Mouse (Mus musculus) heart, embryonic 15.5 days (tissue): Measurements from ENCODE around the gene Ghdc. TPM values are rescaled to one million over a fixed set of nuclear protein-coding genes. Genes with fewer than 3 reads are reported as not detected.

ENCODE experiments used
- ATAC-seq: fragments of 200-750 bp; cut with Nextera tagmentation; replicated peaks from 2 replicates; pipeline ENCODE4 v1.8.0; 2017; ENCODE audit warnings: low read depth, moderate TSS enrichment; ENCODE audit not compliant: insufficient number of reproducible peaks, insufficient read depth, low FRiP score
- H3K27ac ChIP-seq: fragments of 300-500 bp; sonication (generic); 2 replicates; pipeline ENCODE4 v1.5.1; 2015; ENCODE audit warnings: mild to moderate bottlenecking, inconsistent platforms
- H3K27me3 ChIP-seq: fragments of 300-500 bp; sonication (generic); 2 replicates; pipeline ENCODE4 v1.6.1; 2015; ENCODE audit warnings: inconsistent platforms
- H3K36me3 ChIP-seq: fragments of 300-500 bp; sonication (generic); 2 replicates; pipeline ENCODE4 v1.6.1; 2015; ENCODE audit warnings: mild to moderate bottlenecking, inconsistent platforms
- H3K4me1 ChIP-seq: fragments of 300-500 bp; sonication (generic); replicated peaks from 2 replicates; pipeline ENCODE4 v1.6.1; 2015; ENCODE audit warnings: inconsistent platforms
- H3K4me2 ChIP-seq: fragments of 300-500 bp; sonication (generic); 2 replicates; pipeline ENCODE4 v1.6.1; 2015; ENCODE audit warnings: inconsistent platforms, mild to moderate bottlenecking, moderate library complexity
- H3K4me3 ChIP-seq: fragments of 300-500 bp; sonication (generic); 2 replicates; pipeline ENCODE4 v1.5.1; 2015; ENCODE audit warnings: mild to moderate bottlenecking, inconsistent platforms
- H3K9ac ChIP-seq: fragments of 300-500 bp; sonication (generic); 2 replicates; pipeline ENCODE4 v1.6.1; 2015; ENCODE audit warnings: mild to moderate bottlenecking, inconsistent platforms
- H3K9me3 ChIP-seq: fragments of 300-500 bp; sonication (generic); replicated peaks from 2 replicates; pipeline ENCODE4 v1.6.1; 2016; ENCODE audit warnings: inconsistent platforms
- WGBS: fragments of 180-500 bp; shearing (Covaris S2); methylation state at CpG from one replicate; pipeline ENCODE4 v1.1.7; 2015; ENCODE audit warnings: mixed read lengths; 5-methylcytosine and 5-hydroxymethylcytosine counted together
- polyA plus RNA-seq: library from polyadenylated mRNA; unstranded; fragments of >200 nt; fragmentation: Nextera tagmentation; extraction: Ambion mirVana; gene quantifications from 2 replicates; pipeline ENCODE4 v1.2.1, GENCODE M21; 2015

The Ghdc gene
- polyA plus RNA-seq, result 5.5 and 8.1 TPM in 2 replicates

- no peaks in the 10 kb centered on the region for H3K36me3 ChIP-seq
- WGBS, result 15% methylated on average over 17 of the region's 17 CpGs
- H3K4me1 ChIP-seq, result peaks cover 11% of the 10 kb centered on the region
- peak within 1 kb of the TSS; percentile 75 for H3K27ac ChIP-seq
- peak within 1 kb of the TSS; percentile 74 for H3K4me2 ChIP-seq
- peak; percentile 63; the same call in 1 of the 2 replicates for ATAC-seq
- H3K9ac ChIP-seq, result peak within 1 kb of the TSS; percentile 68
- H3K27me3 ChIP-seq, result no peaks in the 10 kb centered on the region
- H3K4me3 ChIP-seq, result peak within 1 kb of the TSS; percentile 78
- H3K9me3 ChIP-seq, result no peaks in the 10 kb centered on the region
Measured at GRCm38 (mm10) chr11:100770646-100771408, at the start of gene Ghdc. Gene Ghdc (minus strand): TSS chr11:100770957.

GRCm38 (mm10) chr11:100820047-100820446 is 49.3 kb upstream of the Ghdc start:
- Histone ChIP-seq H3K27ac (no peak overlapping the region), H3K9ac (no peak overlapping the region), H3K27me3 (no peaks in the 10 kb centered on the region), H3K36me3 (no peaks in the 10 kb centered on the region), H3K9me3 (no peaks in the 10 kb centered on the region), H3K4me1 (peaks cover 72% of the 10 kb centered on the region), H3K4me2 (no peak overlapping the region), H3K4me3 (no peak overlapping the region)
- WGBS, result 89% methylated on average over 8 of the region's 8 CpGs
- ATAC-seq, result no peak

GRCm38 (mm10) chr11:100819626-100820025 is 48.9 kb upstream of the Ghdc start:
- no peaks in the 10 kb centered on the region for H3K36me3 ChIP-seq
- no peak overlapping the region for H3K9ac ChIP-seq
- H3K4me3 ChIP-seq, result no peak overlapping the region
- H3K9me3 ChIP-seq, result no peaks in the 10 kb centered on the region
- H3K27me3 ChIP-seq, result no peaks in the 10 kb centered on the region
- no peak overlapping the region for H3K4me2 ChIP-seq
- H3K4me1 ChIP-seq, result peaks cover 72% of the 10 kb centered on the region
- H3K27ac ChIP-seq, result no peak overlapping the region
- 56% methylated on average over 16 of the region's 16 CpGs for WGBS
- ATAC-seq, result no peak

GRCm38 (mm10) chr11:100819048-100819447 is 48.3 kb upstream of the Ghdc start:
- Histone ChIP-seq H3K27ac (no peak overlapping the region), H3K4me3 (no peak overlapping the region), H3K9me3 (no peaks in the 10 kb centered on the region), H3K27me3 (no peaks in the 10 kb centered on the region), H3K4me2 (no peak overlapping the region), H3K4me1 (peaks cover 71% of the 10 kb centered on the region), H3K36me3 (no peaks in the 10 kb centered on the region), H3K9ac (no peak overlapping the region)
- ATAC-seq, result no peak
- 79% methylated on average over 8 of the region's 8 CpGs for WGBS

GRCm38 (mm10) chr11:100818359-100819012 is 47.7 kb upstream of the Ghdc start:
- no peaks in the 10 kb centered on the region for H3K27me3 ChIP-seq
- H3K4me2 ChIP-seq, result no peak overlapping the region
- no peak overlapping the region for H3K4me3 ChIP-seq
- no peak overlapping the region for H3K9ac ChIP-seq
- no peak for ATAC-seq
- no peaks in the 10 kb centered on the region for H3K36me3 ChIP-seq
- H3K9me3 ChIP-seq, result no peaks in the 10 kb centered on the region
- WGBS, result 86% methylated on average over 15 of the region's 15 CpGs
- H3K27ac ChIP-seq, result no peak overlapping the region
- peaks cover 65% of the 10 kb centered on the region for H3K4me1 ChIP-seq

GRCm38 (mm10) chr11:100817311-100817710 is 46.6 kb upstream of the Ghdc start:
- Histone ChIP-seq H3K4me2 (no peak overlapping the region), H3K4me1 (peaks cover 59% of the 10 kb centered on the region), H3K9me3 (no peaks in the 10 kb centered on the region), H3K36me3 (no peaks in the 10 kb centered on the region), H3K9ac (no peak overlapping the region), H3K27me3 (no peaks in the 10 kb centered on the region), H3K27ac (no peak overlapping the region), H3K4me3 (no peak overlapping the region)
- no peak for ATAC-seq
- WGBS, result 76% methylated on average over 9 of the region's 9 CpGs

- H3K4me1 ChIP-seq, result peaks cover 56% of the 10 kb centered on the region
- H3K4me2 ChIP-seq, result no peak overlapping the region
- WGBS, result 49% methylated on average over 4 of the region's 4 CpGs
- no peak overlapping the region for H3K4me3 ChIP-seq
- no peaks in the 10 kb centered on the region for H3K27me3 ChIP-seq
- H3K9ac ChIP-seq, result no peak overlapping the region
- H3K27ac ChIP-seq, result no peak overlapping the region
- H3K9me3 ChIP-seq, result no peaks in the 10 kb centered on the region
- no peak for ATAC-seq
- H3K36me3 ChIP-seq, result no peaks in the 10 kb centered on the region
Measured at GRCm38 (mm10) chr11:100816801-100817200, 46.0 kb upstream of the Ghdc start.

GRCm38 (mm10) chr11:100816342-100816741 is 45.6 kb upstream of the Ghdc start:
- no peak overlapping the region for H3K27ac ChIP-seq
- H3K9ac ChIP-seq, result no peak overlapping the region
- no peak overlapping the region for H3K4me2 ChIP-seq
- H3K9me3 ChIP-seq, result no peaks in the 10 kb centered on the region
- peaks cover 52% of the 10 kb centered on the region for H3K4me1 ChIP-seq
- 63% methylated on average over 3 of the region's 3 CpGs for WGBS
- no peaks in the 10 kb centered on the region for H3K27me3 ChIP-seq
- no peak for ATAC-seq
- H3K4me3 ChIP-seq, result no peak overlapping the region
- H3K36me3 ChIP-seq, result no peaks in the 10 kb centered on the region

GRCm38 (mm10) chr11:100814498-100814897 is 43.7 kb upstream of the Ghdc start:
- peak; percentile 66 for ATAC-seq
- H3K36me3 ChIP-seq, result no peaks in the 10 kb centered on the region
- H3K27me3 ChIP-seq, result no peaks in the 10 kb centered on the region
- 0 out of 2 replicates have a peak overlapping the region, but pooled peaks have one; percentile 3 for H3K9ac ChIP-seq
- peak overlapping the region; percentile 52 for H3K4me2 ChIP-seq
- peaks cover 55% of the 10 kb centered on the region for H3K4me1 ChIP-seq
- peak overlapping the region; percentile 74 for H3K27ac ChIP-seq
- no peaks in the 10 kb centered on the region for H3K9me3 ChIP-seq
- WGBS, result 20% methylated on average over 13 of the region's 13 CpGs
- H3K4me3 ChIP-seq, result peak overlapping the region; percentile 19

- no peak overlapping the region for H3K4me3 ChIP-seq
- no peaks in the 10 kb centered on the region for H3K27me3 ChIP-seq
- H3K4me2 ChIP-seq, result peak overlapping the region; percentile 0; the same call in 1 of the 2 replicates
- H3K36me3 ChIP-seq, result no peaks in the 10 kb centered on the region
- WGBS, result 93% methylated on average over 2 of the region's 2 CpGs
- no peak overlapping the region for H3K9ac ChIP-seq
- no peaks in the 10 kb centered on the region for H3K9me3 ChIP-seq
- peaks cover 43% of the 10 kb centered on the region for H3K4me1 ChIP-seq
- ATAC-seq, result no peak
- peak overlapping the region; percentile 55 for H3K27ac ChIP-seq
Measured at GRCm38 (mm10) chr11:100811132-100811531, 40.4 kb upstream of the Ghdc start.

- H3K4me1 ChIP-seq, result peaks cover 43% of the 10 kb centered on the region
- peak overlapping the region; percentile 55 for H3K27ac ChIP-seq
- H3K9ac ChIP-seq, result no peak overlapping the region
- peak overlapping the region; percentile 0; the same call in 1 of the 2 replicates for H3K4me2 ChIP-seq
- H3K36me3 ChIP-seq, result no peaks in the 10 kb centered on the region
- no peak overlapping the region for H3K4me3 ChIP-seq
- no peaks in the 10 kb centered on the region for H3K27me3 ChIP-seq
- ATAC-seq, result 0 out of 2 replicates have a peak, but pooled peaks have one; percentile 51
- 43% methylated on average over 9 of the region's 9 CpGs for WGBS
- H3K9me3 ChIP-seq, result no peaks in the 10 kb centered on the region
Measured at GRCm38 (mm10) chr11:100810516-100810915, 39.8 kb upstream of the Ghdc start.
